11 mouse cellular contexts compared by ENCODE assay signal in the genomic region with DNA sequence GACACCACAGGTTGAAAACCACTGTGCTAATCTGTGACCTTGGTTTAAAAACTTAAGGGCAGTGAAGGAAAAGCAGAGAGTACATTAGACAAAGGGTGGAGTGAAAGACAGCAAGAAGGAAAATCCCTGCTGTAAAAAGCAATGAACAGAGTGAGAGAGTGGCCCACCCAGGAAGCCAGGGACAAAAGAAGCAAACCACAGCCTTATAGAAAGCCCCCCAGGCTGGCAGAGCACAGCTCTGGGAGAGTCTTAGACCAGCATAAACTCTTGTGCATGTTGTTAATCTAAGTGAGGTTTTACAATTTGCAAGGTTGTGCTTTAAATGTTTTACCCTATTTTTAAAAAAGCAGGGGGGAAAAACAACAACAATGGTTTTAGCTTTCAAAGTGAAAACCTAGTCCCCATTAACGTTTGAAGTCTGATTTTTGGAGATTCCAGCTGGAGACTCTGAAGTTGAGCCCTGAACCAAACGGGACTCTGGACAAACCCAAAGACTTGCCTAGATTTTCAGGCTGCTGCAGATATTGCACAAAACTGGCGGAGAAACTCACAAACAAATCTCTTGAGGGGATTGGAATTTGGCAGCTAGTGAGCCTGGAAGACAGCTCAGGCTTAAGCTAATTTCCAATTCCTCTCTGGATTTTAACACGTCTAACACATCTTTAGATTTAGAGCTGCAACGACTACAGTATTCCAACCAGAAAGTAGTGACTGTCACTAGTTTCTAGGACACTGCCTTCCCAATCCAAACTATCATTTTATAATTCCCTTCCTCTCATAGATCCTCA.
A peak's percentile ranks its signal among the peaks of the same experiment; 100 is the strongest.
DNase-seq lines count a peak whose midpoint lies in the region; ATAC-seq lines count a peak whose summit lies in the region.
"Had no signal": no experiment of that assay in that cellular context is flagged by ENCODE, and none has a peak within 500 bp of the region (broad histone marks: within the 10 kb centered on the region; RNA-seq: fewer than 3 reads in every experiment).

No protein-coding gene starts in this region.

- no peak for DNase-seq in frontal cortex, postnatal 36 days (ENCODE audit: low spot score in 2 of 2)
- DNase-seq in lung, postnatal 14 days, result peak; percentile 3
- DNase-seq in lung, postnatal 25 days (ENCODE audit: low spot score), result no peak
- peak; percentile 30 for DNase-seq in brain, embryonic 18.5 days (ENCODE audit: low read depth, low spot score)
- peak; percentile 53 for DNase-seq in gastrocnemius, postnatal 25 days
- no peak for DNase-seq in spleen, postnatal 36 days (ENCODE audit: low spot score in 2 of 2)
- DNase-seq in spleen, adult 18-20 months, result no peak
- DNase-seq: left cerebral cortex, postnatal 4 days; thymus, postnatal 14 days had no signal

- 0 out of 2 replicates have a peak, but pooled peaks have one; percentile 20 for ATAC-seq in frontal cortex, adult (ENCODE audit: low TSS enrichment)
- ATAC-seq: intestine, embryonic 15.5 days had no signal

Comparison
In these comparisons a context has a peak if more than half of its experiments do, and no peak if none do; other contexts are left out.
1. DNase-seq: peak in lung, postnatal 14 days (single experiment), brain, embryonic 18.5 days (single experiment) and gastrocnemius, postnatal 25 days (single experiment); none in frontal cortex, postnatal 36 days (0 of 2), lung, postnatal 25 days (single experiment), spleen, postnatal 36 days (0 of 2) and spleen, adult 18-20 months (0 of 2).